Mouse (Mus musculus) midbrain, embryonic 14.5 days (tissue): ENCODE results near the gene Rsrc2. TPM values are rescaled to one million over a fixed set of nuclear protein-coding genes. Genes with fewer than 3 reads are reported as not detected.
"Not testable (repeated sequence)": the region's sequence is repeated elsewhere in the genome, so short reads cannot be mapped to it uniquely, and the experiment has no call there.

ENCODE experiments used
- ATAC-seq: fragments of 200-750 bp; cut with Nextera tagmentation; 2 replicates; pipeline ENCODE4 v1.8.0; 2017; ENCODE audit warnings: moderate number of reproducible peaks, moderate library complexity; ENCODE audit not compliant: low FRiP score, low TSS enrichment
- DNase-seq: peaks from one replicate; pipeline ENCODE4 v3.0.0-alpha.2; 2015
- H3K27ac ChIP-seq: fragments of 300-500 bp; sonication (generic); replicated peaks from 2 replicates; pipeline ENCODE4 v1.5.1; 2014; ENCODE audit warnings: mild to moderate bottlenecking, low read depth, low read length, moderate library complexity
- H3K27me3 ChIP-seq: fragments of 300-500 bp; sonication (generic); 2 replicates; pipeline ENCODE4 v1.6.1; 2014; ENCODE audit warnings: low read length, control low read depth, mixed read lengths; ENCODE audit not compliant: control insufficient read depth, insufficient read depth
- H3K36me3 ChIP-seq: fragments of 300-500 bp; sonication (generic); 2 replicates; pipeline ENCODE4 v1.6.1; 2014; ENCODE audit warnings: low read length, control low read depth; ENCODE audit not compliant: control insufficient read depth, insufficient read depth
- H3K4me1 ChIP-seq: fragments of 300-500 bp; sonication (generic); 2 replicates; pipeline ENCODE4 v1.6.1; 2014; ENCODE audit warnings: mild to moderate bottlenecking, antibody characterized with exemption, low read length, control low read depth; ENCODE audit not compliant: control insufficient read depth, insufficient read depth
- H3K4me2 ChIP-seq: fragments of 300-500 bp; sonication (generic); 2 replicates; pipeline ENCODE4 v1.6.1; 2014; ENCODE audit warnings: mild to moderate bottlenecking, low read length, moderate library complexity
- H3K4me3 ChIP-seq: fragments of 300-500 bp; sonication (generic); replicated peaks from 2 replicates; pipeline ENCODE4 v1.5.1; 2014; ENCODE audit warnings: low read depth, low read length
- H3K9ac ChIP-seq: fragments of 300-500 bp; sonication (generic); replicated peaks from 2 replicates; pipeline ENCODE4 v1.6.1; 2014; ENCODE audit warnings: mild to moderate bottlenecking, low read length, moderate library complexity
- H3K9me3 ChIP-seq: fragments of 300-500 bp; sonication (generic); 2 replicates; pipeline ENCODE4 v1.6.1; 2016; ENCODE audit warnings: low read length, control low read depth, mixed read lengths; ENCODE audit not compliant: control insufficient read depth
- WGBS: fragments of 180-500 bp; shearing (Covaris S2); extraction: QIAGEN DNeasy Blood & Tissue Kit; methylation state at CpG from one replicate; pipeline ENCODE4 v1.1.7; 2014; 5-methylcytosine and 5-hydroxymethylcytosine counted together
- polyA plus RNA-seq: library from polyadenylated mRNA; unstranded; fragments of >200 nt; fragmentation: Nextera tagmentation; extraction: Ambion mirVana; gene quantifications from 2 replicates; pipeline ENCODE4 v1.2.1, GENCODE M21; 2014

Gene Rsrc2
- polyA plus RNA-seq, 1 experiment from 2014 or later: 137 TPM

- Histone ChIP-seq H3K9ac (peak overlapping the region; percentile 67), H3K9me3 (no peaks in the 10 kb centered on the region), H3K36me3 (peaks cover 18% of the 10 kb centered on the region), H3K4me2 (peak overlapping the region; percentile 89), H3K4me3 (peak overlapping the region; percentile 66), H3K4me1 (peaks cover 25% of the 10 kb centered on the region), H3K27ac (peak overlapping the region; percentile 98), H3K27me3 (no peaks in the 10 kb centered on the region)
- under 1% methylated on average over 18 of the region's 18 CpGs for WGBS
- DNase-seq (peak; percentile 39), ATAC-seq (no peak)
Observed at GRCm38 (mm10) chr5:123748339-123749064, 712 bp downstream of the Rsrc2 start.

GRCm38 (mm10) chr5:123747604-123748003, 1.6 kb downstream of the Rsrc2 start:
- peaks cover 25% of the 10 kb centered on the region for H3K4me1 ChIP-seq
- DNase-seq (peak; percentile 59), ATAC-seq (no peak)
- 0 out of 2 replicates have a peak overlapping the region, but pooled peaks have one; percentile 37 for H3K27ac ChIP-seq
- peaks cover 26% of the 10 kb centered on the region for H3K36me3 ChIP-seq
- no peaks in the 10 kb centered on the region for H3K9me3 ChIP-seq
- no peaks in the 10 kb centered on the region for H3K27me3 ChIP-seq
- peak overlapping the region; percentile 89 for H3K4me2 ChIP-seq
- H3K9ac ChIP-seq: peak overlapping the region; percentile 67
- peak overlapping the region; percentile 66 for H3K4me3 ChIP-seq
- WGBS: 17% methylated on average over 7 of the region's 7 CpGs

GRCm38 (mm10) chr5:123746253-123746652, 3.0 kb downstream of the Rsrc2 start:
- DNase-seq: no peak
- no peak overlapping the region for H3K27ac ChIP-seq
- 0 out of 2 replicates have a peak overlapping the region, but pooled peaks have one; percentile 6 for H3K9ac ChIP-seq
- peaks cover 25% of the 10 kb centered on the region for H3K4me1 ChIP-seq
- no peaks in the 10 kb centered on the region for H3K27me3 ChIP-seq
- H3K9me3 ChIP-seq: no peaks in the 10 kb centered on the region
- H3K36me3 ChIP-seq: peaks cover 35% of the 10 kb centered on the region
- no peak for ATAC-seq
- peak overlapping the region; percentile 89 for H3K4me2 ChIP-seq
- peak overlapping the region; percentile 66 for H3K4me3 ChIP-seq

- Histone ChIP-seq H3K9me3 (no peaks in the 10 kb centered on the region), H3K4me1 (peaks cover 25% of the 10 kb centered on the region), H3K4me2 (no peak overlapping the region), H3K9ac (no peak overlapping the region), H3K4me3 (no peak overlapping the region), H3K27ac (no peak overlapping the region), H3K36me3 (peaks cover 53% of the 10 kb centered on the region), H3K27me3 (no peaks in the 10 kb centered on the region)
- ATAC-seq: no peak
- WGBS: 85% methylated on average over 2 of the region's 2 CpGs
- DNase-seq: no peak
Observed at GRCm38 (mm10) chr5:123744358-123744757, 4.9 kb downstream of the Rsrc2 start.

GRCm38 (mm10) chr5:123730981-123731380, 18.2 kb downstream of the Rsrc2 start:
- Histone ChIP-seq H3K27me3 (no peaks in the 10 kb centered on the region), H3K4me3 (no peak overlapping the region), H3K4me2 (no peak overlapping the region), H3K9ac (no peak overlapping the region), H3K4me1 (no peaks in the 10 kb centered on the region), H3K36me3 (peaks cover 85% of the 10 kb centered on the region), H3K27ac (no peak overlapping the region), H3K9me3 (no peaks in the 10 kb centered on the region)
- 95% methylated on average over 2 of the region's 2 CpGs for WGBS
- no peak for ATAC-seq
- DNase-seq: no peak

- ATAC-seq: not testable (repeated sequence)
- peaks cover 11% of the 10 kb centered on the region for H3K4me1 ChIP-seq
Observed at GRCm38 (mm10) chr5:123723816-123724215, 25.4 kb downstream of the Rsrc2 start.

GRCm38 (mm10) chr5:123720328-123721311, 28.6 kb downstream of the Rsrc2 start, which contains the start of gene Zcchc8:
Gene Zcchc8 (minus strand): TSS chr5:123721100.
- ATAC-seq (peak; percentile 100), DNase-seq (peak; percentile 99)
- H3K9me3 ChIP-seq: no peaks in the 10 kb centered on the region
- peaks cover 15% of the 10 kb centered on the region for H3K4me1 ChIP-seq
- H3K27me3 ChIP-seq: no peaks in the 10 kb centered on the region
- WGBS: under 1% methylated on average over 83 of the region's 83 CpGs
- H3K36me3 ChIP-seq: peaks cover 18% of the 10 kb centered on the region
- peak within 1 kb of the TSS; percentile 86 for H3K4me2 ChIP-seq
- H3K4me3 ChIP-seq: peak within 1 kb of the TSS; percentile 87
- H3K27ac ChIP-seq: peak within 1 kb of the TSS; percentile 88
- peak within 1 kb of the TSS; percentile 81 for H3K9ac ChIP-seq

More at GRCm38 (mm10) chr5:123723816-123724215, 25.4 kb downstream of the Rsrc2 start:
- 90% methylated on average over 7 of the region's 7 CpGs for WGBS
- H3K27me3 ChIP-seq, H3K9ac ChIP-seq, H3K27ac ChIP-seq, H3K4me2 ChIP-seq, H3K4me3 ChIP-seq, DNase-seq, H3K9me3 ChIP-seq: not testable (repeated sequence)
- H3K36me3 ChIP-seq: peaks cover 19% of the 10 kb centered on the region

- ATAC-seq: no peak
- Histone ChIP-seq H3K36me3 (peaks cover 74% of the 10 kb centered on the region), H3K27ac (no peak overlapping the region), H3K4me2 (no peak overlapping the region), H3K4me1 (peaks cover 12% of the 10 kb centered on the region), H3K9ac (no peak overlapping the region), H3K4me3 (no peak overlapping the region), H3K27me3 (no peaks in the 10 kb centered on the region), H3K9me3 (no peaks in the 10 kb centered on the region)
- WGBS: 89% methylated on average over 4 of the region's 4 CpGs
- DNase-seq: no peak
Observed at GRCm38 (mm10) chr5:123714622-123715021, 34.6 kb downstream of the Rsrc2 start.
